Mouse (Mus musculus) midbrain, embryonic 10.5 days (tissue): ENCODE measurements around the gene Gad2. TPM values are rescaled to one million over a fixed set of nuclear protein-coding genes. Genes with fewer than 3 reads are reported as not detected.
A peak's percentile ranks its signal among the peaks of the same experiment; 100 is the strongest.
"Not testable (repeated sequence)": the region's sequence is repeated elsewhere in the genome, so short reads cannot be mapped to it uniquely, and the experiment has no call there.

Source experiments
- DNase-seq: peaks from one replicate; pipeline ENCODE4 v3.0.0-alpha.2; 2017; ENCODE audit warnings: low spot score
- H3K27ac ChIP-seq: fragments of 300-500 bp; sonication (generic); replicated peaks from 2 replicates; pipeline ENCODE4 v1.5.1; 2016; ENCODE audit warnings: mild to moderate bottlenecking
- H3K27me3 ChIP-seq: fragments of 300-500 bp; sonication (generic); 2 replicates; pipeline ENCODE4 v1.6.1; 2016; ENCODE audit warnings: low read depth, mild to moderate bottlenecking; ENCODE audit not compliant: poor library complexity, severe bottlenecking
- H3K36me3 ChIP-seq: fragments of 300-500 bp; sonication (generic); 2 replicates; pipeline ENCODE4 v1.6.1; 2016; ENCODE audit warnings: mild to moderate bottlenecking, moderate library complexity
- H3K4me1 ChIP-seq: fragments of 300-500 bp; sonication (generic); 2 replicates; pipeline ENCODE4 v1.6.1; 2016
- H3K4me3 ChIP-seq: fragments of 300-500 bp; sonication (generic); 2 replicates; pipeline ENCODE4 v1.5.1; 2016; ENCODE audit warnings: mild to moderate bottlenecking, moderate library complexity
- H3K9me3 ChIP-seq: fragments of 300-500 bp; sonication (generic); replicated peaks from 2 replicates; pipeline ENCODE4 v1.6.1; 2016; ENCODE audit warnings: mild to moderate bottlenecking
- WGBS: fragments of 180-500 bp; shearing (Covaris S2); methylation state at CpG from one replicate; pipeline ENCODE4 v1.1.7; 2016; 5-methylcytosine and 5-hydroxymethylcytosine counted together
- polyA plus RNA-seq: library from polyadenylated mRNA; unstranded; fragments of >200 nt; fragmentation: Nextera tagmentation; extraction: Ambion mirVana; gene quantifications from 2 replicates; pipeline ENCODE4 v1.2.1, GENCODE M21; 2016

Gad2 gene
- 4.0 and 13.4 TPM in 2 replicates for polyA plus RNA-seq

GRCm38 (mm10) chr2:22621828-22622731, at the start of gene Gad2:
Gad2 (plus strand) TSS chr2:22622205.
- H3K27ac ChIP-seq = peak within 1 kb of the TSS; percentile 68
- H3K27me3 ChIP-seq = peaks cover 100% of the 10 kb centered on the region
- no peaks in the 10 kb centered on the region for H3K9me3 ChIP-seq
- H3K4me1 ChIP-seq = peaks cover 50% of the 10 kb centered on the region
- under 1% methylated on average over 55 of the region's 55 CpGs for WGBS
- peak within 1 kb of the TSS; percentile 56 for H3K4me3 ChIP-seq
- peak; percentile 67 for DNase-seq
- H3K36me3 ChIP-seq = no peaks in the 10 kb centered on the region

DNA sequence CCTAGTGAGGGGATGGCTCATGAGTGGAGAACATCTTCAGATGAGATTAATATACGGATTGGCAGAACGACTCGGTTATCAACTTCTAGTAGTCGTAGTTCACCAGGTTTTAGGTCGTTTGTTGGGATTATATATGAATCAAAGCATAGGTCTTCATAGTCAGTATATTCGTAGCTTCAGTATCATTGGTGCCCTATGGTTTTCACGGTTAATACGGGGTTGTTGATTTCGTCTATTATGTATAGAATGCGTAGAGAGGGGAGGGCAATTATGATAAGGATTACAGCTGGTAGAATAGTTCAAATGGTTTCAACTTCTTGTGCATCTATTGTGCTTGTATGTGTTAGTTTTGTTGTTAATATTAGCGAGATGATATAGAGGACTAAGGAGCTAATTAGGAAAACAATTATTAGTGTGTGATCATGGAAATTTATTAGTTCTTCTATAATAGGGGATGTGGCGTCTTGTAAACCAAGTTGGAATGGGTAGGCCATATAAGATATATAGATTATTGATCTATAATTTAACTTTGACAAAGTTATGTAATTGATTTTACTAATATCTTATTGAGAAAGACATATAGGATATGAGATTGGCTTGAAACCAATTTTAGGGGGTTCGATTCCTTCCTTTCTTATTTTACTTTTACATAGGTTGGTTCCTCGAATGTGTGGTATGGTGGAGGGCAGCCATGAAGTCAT, 34.4 kb upstream of the Gad2 start:
- not testable (repeated sequence) for H3K36me3 ChIP-seq, H3K9me3 ChIP-seq, DNase-seq, H3K27me3 ChIP-seq, H3K4me3 ChIP-seq, H3K4me1 ChIP-seq, H3K27ac ChIP-seq
- WGBS = 87% methylated on average over 14 of the region's 14 CpGs

DNA sequence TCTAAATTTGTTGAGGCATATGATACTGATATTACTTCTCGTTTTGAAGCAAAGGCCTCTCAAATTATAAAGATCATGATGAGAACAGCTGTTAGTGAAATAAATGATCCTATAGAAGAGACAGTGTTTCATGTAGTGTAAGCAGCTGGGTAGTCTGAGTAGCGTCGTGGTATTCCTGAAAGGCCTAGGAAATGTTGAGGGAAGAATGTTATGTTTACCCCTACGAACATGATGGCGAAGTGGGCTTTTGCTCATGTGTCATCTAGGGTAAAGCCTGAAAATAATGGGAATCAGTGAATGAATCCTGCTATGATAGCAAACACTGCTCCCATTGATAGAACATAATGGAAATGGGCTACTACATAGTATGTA, 33.8 kb upstream of the Gad2 start:
- not testable (repeated sequence) for H3K4me3 ChIP-seq, H3K27me3 ChIP-seq, H3K9me3 ChIP-seq, H3K4me1 ChIP-seq, H3K36me3 ChIP-seq, H3K27ac ChIP-seq, DNase-seq
- 87% methylated on average over 5 of the region's 5 CpGs for WGBS

DNA sequence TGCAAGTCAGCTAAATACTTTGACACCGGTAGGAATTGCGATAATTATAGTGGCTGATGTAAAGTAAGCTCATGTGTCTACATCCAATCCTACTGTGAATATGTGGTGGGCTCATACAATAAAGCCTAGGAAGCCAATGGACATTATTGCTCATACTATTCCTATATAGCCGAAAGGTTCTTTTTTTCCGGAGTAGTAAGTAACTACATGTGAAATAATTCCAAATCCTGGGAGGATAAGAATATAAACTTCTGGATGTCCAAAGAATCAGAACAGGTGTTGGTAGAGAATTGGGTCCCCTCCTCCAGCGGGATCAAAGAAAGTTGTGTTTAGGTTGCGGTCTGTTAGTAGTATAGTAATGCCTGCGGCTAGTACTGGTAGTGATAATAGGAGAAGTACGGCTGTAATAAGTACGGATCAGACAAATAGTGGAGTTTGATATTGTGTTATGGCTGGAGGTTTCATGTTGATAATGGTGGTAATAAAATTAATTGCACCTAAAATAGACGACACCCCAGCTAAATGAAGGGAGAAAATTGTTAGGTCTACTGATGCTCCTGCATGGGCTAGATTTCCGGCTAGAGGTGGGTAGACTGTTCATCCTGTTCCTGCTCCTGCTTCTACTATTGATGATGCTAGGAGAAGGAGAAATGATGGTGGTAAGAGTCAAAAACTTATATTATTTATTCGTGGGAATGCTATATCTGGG, 33.2 kb upstream of the Gad2 start:
- WGBS = 73% methylated on average over 12 of the region's 12 CpGs
- not testable (repeated sequence) for H3K4me1 ChIP-seq, H3K4me3 ChIP-seq, H3K36me3 ChIP-seq, H3K27me3 ChIP-seq, H3K27ac ChIP-seq, H3K9me3 ChIP-seq, DNase-seq

DNA sequence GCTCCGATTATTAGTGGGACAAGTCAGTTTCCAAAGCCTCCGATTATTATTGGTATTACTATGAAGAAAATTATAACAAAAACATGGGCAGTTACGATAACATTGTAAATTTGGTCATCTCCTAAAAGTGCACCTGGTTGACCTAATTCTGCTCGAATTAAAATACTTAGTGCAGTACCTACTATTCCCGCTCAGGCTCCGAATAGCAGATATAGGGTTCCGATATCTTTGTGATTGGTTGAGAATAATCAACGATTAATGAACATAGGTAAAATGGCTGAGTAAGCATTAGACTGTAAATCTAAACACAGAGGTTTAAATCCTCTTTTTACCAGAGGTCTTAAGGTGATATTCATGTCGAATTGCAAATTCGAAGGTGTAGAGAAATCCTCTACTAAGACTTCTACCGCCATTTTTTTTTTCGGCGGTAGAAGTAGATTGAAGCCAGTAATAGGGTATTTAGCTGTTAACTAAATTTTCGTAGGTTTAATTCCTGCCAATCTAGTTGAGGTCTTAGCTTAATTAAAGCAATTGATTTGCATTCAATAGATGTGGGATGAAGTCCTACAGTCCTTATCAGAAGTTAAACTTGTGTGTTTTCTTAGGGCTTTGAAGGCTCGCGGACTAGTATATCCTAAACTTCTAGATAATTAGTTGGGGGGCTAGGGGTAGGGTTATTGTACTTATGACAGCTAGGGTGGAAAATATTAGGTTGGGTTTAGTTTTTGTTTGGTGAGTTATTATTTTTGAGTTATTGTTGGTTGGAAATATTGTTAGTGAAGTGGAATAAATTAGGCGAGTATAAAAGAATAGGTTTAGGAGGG, 32.4 kb upstream of the Gad2 start:
- H3K9me3 ChIP-seq, DNase-seq, H3K36me3 ChIP-seq, H3K27ac ChIP-seq, H3K4me1 ChIP-seq, H3K4me3 ChIP-seq, H3K27me3 ChIP-seq: not testable (repeated sequence)
- 91% methylated on average over 17 of the region's 17 CpGs for WGBS

DNA sequence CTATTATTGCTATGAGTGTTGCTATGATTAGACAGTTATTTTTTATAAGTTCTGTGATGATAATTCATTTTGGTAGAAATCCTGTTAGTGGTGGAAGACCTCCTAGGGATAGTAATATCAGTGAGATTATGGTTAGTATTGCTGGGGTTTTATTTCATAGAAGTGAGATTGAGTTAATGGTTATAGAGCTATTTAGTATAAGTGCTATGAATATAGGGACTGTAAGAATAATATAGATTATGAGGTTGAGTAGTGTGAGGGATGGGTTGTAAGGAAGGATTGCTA, 31.9 kb upstream of the Gad2 start:
- Histone ChIP-seq H3K9me3 (no peaks in the 10 kb centered on the region), H3K4me1 (no peaks in the 10 kb centered on the region), H3K4me3 (no peak overlapping the region), H3K36me3 (no peaks in the 10 kb centered on the region), H3K27me3 (no peaks in the 10 kb centered on the region), H3K27ac (no peak overlapping the region)
- no peak for DNase-seq

GRCm38 (mm10) chr2:22617951-22618350, 4.1 kb upstream of the Gad2 start:
- no peaks in the 10 kb centered on the region for H3K36me3 ChIP-seq
- WGBS = 3% methylated on average over 9 of the region's 9 CpGs
- no peak for DNase-seq
- no peak overlapping the region for H3K4me3 ChIP-seq
- peaks cover 38% of the 10 kb centered on the region for H3K4me1 ChIP-seq
- peaks cover 66% of the 10 kb centered on the region for H3K27me3 ChIP-seq
- no peak overlapping the region for H3K27ac ChIP-seq
- H3K9me3 ChIP-seq = no peaks in the 10 kb centered on the region; the same call in 1 of the 2 replicates

GRCm38 (mm10) chr2:22619416-22619815, 2.6 kb upstream of the Gad2 start:
- Histone ChIP-seq H3K27ac (no peak overlapping the region), H3K4me3 (no peak overlapping the region), H3K4me1 (peaks cover 50% of the 10 kb centered on the region), H3K27me3 (peaks cover 80% of the 10 kb centered on the region), H3K9me3 (no peaks in the 10 kb centered on the region; the same call in 1 of the 2 replicates), H3K36me3 (no peaks in the 10 kb centered on the region)
- DNase-seq = no peak
- 1% methylated on average over 12 of the region's 12 CpGs for WGBS

DNA sequence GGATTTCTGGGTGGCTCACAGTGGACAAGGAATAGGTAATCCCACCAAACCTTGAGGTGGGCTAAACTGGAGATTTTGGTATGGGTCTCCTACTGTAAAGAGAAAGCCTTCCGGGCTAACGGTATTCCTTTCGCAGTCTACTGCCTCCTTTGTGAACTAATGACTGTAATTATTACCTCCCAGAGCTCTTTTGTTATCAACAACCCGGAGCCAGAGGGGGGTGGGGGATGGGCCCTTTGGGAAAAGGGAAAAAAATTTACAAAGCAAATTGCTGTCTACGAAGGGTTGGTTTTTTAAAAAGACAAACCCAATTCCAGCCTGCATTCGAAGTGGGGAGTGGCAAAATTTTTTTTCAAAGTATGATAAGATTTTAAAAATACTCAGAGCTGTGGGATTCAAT, 2.0 kb upstream of the Gad2 start:
- WGBS = 0% methylated on average over 6 of the region's 6 CpGs
- H3K4me3 ChIP-seq = no peak overlapping the region
- no peaks in the 10 kb centered on the region for H3K36me3 ChIP-seq
- no peak overlapping the region for H3K27ac ChIP-seq
- peaks cover 50% of the 10 kb centered on the region for H3K4me1 ChIP-seq
- DNase-seq = no peak
- H3K27me3 ChIP-seq = peaks cover 86% of the 10 kb centered on the region
- H3K9me3 ChIP-seq = no peaks in the 10 kb centered on the region; the same call in 1 of the 2 replicates

DNA sequence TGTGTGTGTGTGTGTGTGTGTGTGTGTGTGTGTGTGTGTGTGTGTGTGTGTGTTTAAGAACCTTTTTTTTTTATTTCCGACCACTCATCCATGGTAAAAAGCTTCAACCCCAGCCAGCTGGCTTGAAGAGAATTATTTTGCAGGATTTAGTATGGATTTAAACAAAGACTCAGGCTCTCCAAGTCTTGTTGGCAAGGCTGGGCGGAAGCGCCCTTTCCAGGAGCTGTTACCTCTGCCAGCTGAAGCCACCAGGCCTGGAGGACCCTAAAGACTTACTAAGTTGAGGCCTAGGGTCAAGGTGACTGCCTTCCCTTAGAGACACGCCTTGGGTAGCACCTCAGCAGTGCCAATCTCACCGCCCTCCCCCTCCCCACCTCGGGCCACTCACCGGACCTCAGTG, 1.5 kb upstream of the Gad2 start:
- Histone ChIP-seq H3K9me3 (no peaks in the 10 kb centered on the region; the same call in 1 of the 2 replicates), H3K36me3 (no peaks in the 10 kb centered on the region), H3K4me3 (no peak overlapping the region), H3K27me3 (peaks cover 91% of the 10 kb centered on the region), H3K4me1 (peaks cover 50% of the 10 kb centered on the region), H3K27ac (no peak overlapping the region)
- DNase-seq = no peak
- WGBS = 3% methylated on average over 7 of the region's 7 CpGs

DNA sequence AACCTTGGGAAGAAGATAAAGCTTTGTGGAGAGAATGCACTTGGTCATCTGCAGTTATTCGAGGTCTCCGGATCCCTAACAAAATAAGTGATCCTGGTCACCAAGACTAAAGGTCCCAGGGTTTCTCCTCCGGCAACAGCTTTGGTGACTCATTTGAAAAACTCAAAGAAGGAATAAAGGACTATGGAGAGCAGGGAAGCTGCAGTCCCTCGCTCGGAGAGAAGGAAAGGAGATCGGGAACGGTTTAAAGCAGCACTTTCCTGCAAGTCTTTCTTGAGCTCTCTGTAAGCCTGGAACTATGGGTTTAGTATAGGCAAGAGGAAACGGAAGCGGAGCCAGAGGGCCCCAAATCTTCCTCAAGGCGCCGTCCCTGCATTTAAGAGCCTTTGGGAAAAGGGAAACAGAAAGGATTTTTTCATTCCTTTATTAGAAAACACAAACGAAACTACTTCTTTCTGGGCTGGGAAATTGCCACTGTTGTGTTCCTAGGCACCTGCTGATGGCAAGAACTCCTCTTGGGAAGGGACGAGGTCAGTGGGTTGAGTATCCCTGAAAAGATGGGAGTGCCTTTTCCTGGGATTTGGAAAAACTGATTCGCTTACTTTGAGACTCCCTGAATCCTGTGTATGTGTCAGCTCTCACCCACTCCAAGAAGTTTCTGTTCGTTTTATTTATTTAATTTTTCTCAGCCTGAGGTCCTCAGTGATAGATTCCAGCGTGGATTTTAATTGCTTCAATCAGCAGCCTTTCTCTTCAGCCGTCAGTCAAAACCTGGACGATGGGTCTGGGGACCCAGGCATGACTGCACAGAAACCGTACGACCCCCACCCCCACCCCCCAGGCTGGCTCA, 802 bp upstream of the Gad2 start:
- H3K27ac ChIP-seq = 0 out of 2 replicates have a peak overlapping the region, but pooled peaks have one; percentile 68
- peak overlapping the region; percentile 56 for H3K4me3 ChIP-seq
- no peaks in the 10 kb centered on the region for H3K36me3 ChIP-seq
- DNase-seq = no peak
- WGBS = 1% methylated on average over 20 of the region's 20 CpGs
- H3K4me1 ChIP-seq = peaks cover 50% of the 10 kb centered on the region
- no peaks in the 10 kb centered on the region for H3K9me3 ChIP-seq
- H3K27me3 ChIP-seq = peaks cover 98% of the 10 kb centered on the region
